Mouse (Mus musculus) heart, adult 2 months (tissue): ENCODE results near the gene Trpm1.

Experiments used
- CTCF ChIP-seq: fragments of 200-600 bp; IDR thresholded peaks from 2 replicates; pipeline ENCODE4 v1.8.1; 2022; ENCODE audit warnings: antibody characterized with exemption, mild to moderate bottlenecking, moderate library complexity
- EP300 ChIP-seq: fragments of 200-500 bp; IDR thresholded peaks from 2 replicates; pipeline ENCODE4 v1.6.1; 2011; ENCODE audit warnings: low read depth, low read length, control low read depth; ENCODE audit not compliant: insufficient read depth
- POLR2A ChIP-seq: fragments of 200-500 bp; IDR thresholded peaks from 2 replicates; pipeline ENCODE4 v1.6.1; 2011; ENCODE audit warnings: mild to moderate bottlenecking, low read depth, low read length, control low read depth; ENCODE audit not compliant: insufficient read depth

DNA sequence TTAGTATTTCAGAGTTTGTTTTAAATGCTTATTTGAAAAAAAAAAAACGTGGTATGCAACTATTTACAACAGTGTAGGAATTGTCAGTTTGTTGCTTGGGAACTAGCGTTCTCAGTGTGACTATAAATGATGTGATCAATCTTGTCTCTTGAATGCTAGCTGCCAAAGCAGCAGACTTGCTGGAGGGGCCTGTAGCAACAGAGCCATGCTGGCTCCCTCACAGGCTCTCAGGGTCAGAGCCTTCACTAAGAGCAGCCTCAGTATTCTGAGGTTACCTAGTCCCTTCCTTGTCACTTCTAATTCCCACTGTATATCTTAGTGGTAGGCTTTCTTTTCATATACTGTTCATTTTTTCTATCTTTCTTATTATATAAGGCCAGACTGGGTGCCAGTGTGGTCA lies 157.1 kb downstream of the Trpm1 start:
- TF ChIP-seq POLR2A (no peak), EP300 (no peak), CTCF (no peak)
